Mouse (Mus musculus) spleen, postnatal 10 days (tissue): Measurements from ENCODE around the gene Gnai3.

Source experiments
- DNase-seq, 2 experiments: peaks; one replicate each; pipeline ENCODE4 v3.0.0; 2021 to 2022; ENCODE audit warnings: low spot score in 2 of 2

Gnai3 gene

GRCm38 (mm10) chr3:108145534-108146445 is at the start of gene Gnai3:
TSS of gene Gnai3 (minus strand) at chr3:108146146.
- DNase-seq = peak; percentile 82 to 93

- no peak for DNase-seq
Measured at GRCm38 (mm10) chr3:108195287-108195686, 49.3 kb upstream of the Gnai3 start.

DNA sequence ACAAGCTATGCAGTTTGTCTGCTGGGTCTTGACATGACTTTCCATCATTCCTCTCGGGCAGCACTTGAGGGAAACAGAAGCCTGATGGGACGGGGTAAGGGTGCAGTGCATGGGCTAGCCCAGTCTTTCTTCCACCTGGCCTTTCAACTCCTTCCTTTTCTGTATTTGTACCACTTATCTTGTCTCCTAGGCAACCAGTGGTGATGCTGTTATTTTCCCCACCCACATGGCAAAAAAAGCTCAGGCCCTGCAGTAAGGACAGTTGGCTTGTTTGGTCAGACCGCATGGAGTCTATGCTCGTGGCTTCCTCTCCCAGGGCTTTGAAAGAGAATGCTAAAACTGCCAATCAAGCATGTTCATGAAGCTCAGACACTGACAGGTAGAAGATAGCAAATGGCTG is 47.7 kb upstream of the Gnai3 start:
- DNase-seq = no peak

- DNase-seq = no peak
Measured at GRCm38 (mm10) chr3:108189897-108190296, 44.0 kb upstream of the Gnai3 start.

DNA sequence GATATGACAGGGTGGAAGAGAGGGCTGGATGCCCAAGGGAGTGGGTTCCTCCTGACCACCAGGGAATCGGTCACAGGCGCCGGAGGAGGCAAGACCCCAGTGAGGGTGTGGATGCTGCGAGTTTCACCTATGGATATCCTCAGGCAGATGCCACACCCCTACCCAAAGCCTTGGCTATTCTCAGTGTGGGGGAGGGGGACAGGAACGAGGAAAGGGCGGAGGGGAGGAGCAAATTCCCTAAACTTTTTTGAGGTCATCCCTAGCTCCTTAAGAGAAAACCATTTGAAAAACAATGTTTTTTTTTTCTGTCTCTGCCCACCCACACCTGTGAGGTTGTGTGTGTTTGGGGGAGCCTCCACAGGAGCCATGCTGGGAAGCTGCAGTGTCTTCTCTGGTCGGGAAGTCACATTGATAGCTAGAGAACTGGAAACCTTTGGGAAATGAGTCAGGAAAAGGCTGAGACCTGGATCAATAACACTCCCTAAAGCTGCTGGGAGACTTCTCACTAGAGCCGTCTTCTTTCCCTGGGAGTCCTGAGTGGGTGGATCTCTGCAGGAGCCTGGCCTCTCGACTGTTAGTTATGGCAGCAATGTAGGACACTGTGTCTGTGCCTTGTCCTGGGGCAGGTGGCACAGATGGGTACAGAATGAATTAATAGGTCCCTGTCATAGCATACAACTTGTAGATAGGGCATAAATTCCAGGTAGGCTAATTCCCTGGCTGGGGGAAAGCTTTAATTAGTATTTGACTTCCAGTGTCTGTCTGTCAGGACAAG is 43.0 kb upstream of the Gnai3 start:
- DNase-seq = no peak

DNA sequence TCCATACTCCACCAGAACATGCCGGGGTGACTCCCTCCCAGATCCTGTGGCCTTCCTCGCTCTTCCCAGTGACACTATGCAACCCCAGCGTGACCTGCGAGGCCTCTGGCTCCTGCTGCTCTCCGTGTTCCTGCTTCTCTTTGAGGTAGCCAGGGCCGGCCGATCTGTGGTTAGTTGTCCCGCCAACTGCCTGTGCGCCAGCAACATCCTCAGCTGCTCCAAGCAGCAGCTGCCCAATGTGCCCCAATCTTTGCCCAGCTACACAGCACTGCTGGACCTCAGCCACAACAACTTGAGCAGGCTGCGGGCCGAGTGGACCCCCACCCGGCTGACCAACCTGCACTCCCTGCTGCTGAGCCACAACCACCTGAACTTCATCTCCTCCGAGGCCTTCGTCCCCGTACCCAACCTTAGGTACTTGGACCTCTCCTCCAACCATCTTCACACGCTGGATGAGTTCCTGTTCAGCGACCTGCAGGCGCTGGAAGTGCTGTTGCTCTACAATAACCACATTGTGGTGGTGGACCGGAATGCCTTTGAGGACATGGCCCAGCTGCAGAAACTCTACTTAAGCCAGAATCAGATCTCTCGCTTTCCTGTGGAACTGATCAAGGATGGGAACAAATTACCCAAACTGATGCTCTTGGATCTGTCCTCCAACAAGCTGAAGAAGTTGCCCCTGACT is 41.3 kb upstream of the Gnai3 start:
- DNase-seq = no peak

- peak; percentile 30 to 55 for DNase-seq
Measured at GRCm38 (mm10) chr3:108186098-108187047, 40.4 kb upstream of the Gnai3 start, which contains the start of gene Amigo1. TSS of gene Amigo1 (plus strand) at chr3:108186335.

GRCm38 (mm10) chr3:108185460-108186097 is 39.6 kb upstream of the Gnai3 start:
- no peak for DNase-seq

GRCm38 (mm10) chr3:108184742-108185141 is 38.8 kb upstream of the Gnai3 start:
- DNase-seq = no peak

GRCm38 (mm10) chr3:108180514-108180913 is 34.6 kb upstream of the Gnai3 start:
- no peak for DNase-seq

DNA sequence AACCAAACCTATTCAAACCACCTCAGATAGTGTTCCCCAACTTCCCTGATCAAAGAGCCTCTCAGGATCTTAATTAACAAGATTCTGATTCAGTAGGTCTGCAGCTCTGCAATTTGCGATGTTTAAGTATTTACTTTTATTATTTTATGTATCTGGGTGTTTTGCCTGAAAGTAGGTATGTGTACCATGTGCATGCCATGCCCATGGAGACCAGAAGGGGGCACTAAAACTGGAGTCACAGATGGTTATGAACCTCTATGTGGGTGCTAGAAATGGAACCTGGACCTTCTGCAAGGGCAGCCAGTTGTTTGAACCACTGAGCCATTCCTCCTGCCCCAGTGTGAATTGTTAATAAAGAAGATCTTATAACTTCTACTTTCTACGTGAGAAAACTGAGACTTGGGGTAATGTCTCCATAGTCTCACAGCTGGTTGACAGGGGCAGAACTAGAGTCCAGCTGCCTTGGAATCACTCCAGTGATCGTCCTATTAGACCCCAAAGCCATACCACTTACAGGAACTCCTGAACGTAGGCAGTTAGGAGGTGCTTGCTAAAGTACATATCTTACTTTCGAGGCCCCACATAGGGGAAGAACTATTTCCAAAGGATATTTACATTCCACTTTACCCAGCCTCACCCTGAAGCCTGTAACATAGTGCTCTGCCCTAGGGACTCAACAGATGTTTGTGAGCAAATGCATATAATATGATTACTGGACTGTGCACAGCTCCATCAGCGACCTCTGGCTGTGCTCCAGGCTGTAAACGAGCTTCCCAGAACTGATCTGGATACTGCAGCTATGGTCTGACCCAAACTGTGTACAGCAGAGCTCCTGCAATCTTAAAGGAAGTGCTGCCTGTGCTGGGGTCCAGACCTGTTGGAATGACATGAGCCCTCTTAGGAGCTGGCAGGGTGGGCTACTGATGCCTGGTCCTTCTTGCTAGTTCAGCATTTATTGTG is 33.1 kb upstream of the Gnai3 start:
- no peak for DNase-seq

DNA sequence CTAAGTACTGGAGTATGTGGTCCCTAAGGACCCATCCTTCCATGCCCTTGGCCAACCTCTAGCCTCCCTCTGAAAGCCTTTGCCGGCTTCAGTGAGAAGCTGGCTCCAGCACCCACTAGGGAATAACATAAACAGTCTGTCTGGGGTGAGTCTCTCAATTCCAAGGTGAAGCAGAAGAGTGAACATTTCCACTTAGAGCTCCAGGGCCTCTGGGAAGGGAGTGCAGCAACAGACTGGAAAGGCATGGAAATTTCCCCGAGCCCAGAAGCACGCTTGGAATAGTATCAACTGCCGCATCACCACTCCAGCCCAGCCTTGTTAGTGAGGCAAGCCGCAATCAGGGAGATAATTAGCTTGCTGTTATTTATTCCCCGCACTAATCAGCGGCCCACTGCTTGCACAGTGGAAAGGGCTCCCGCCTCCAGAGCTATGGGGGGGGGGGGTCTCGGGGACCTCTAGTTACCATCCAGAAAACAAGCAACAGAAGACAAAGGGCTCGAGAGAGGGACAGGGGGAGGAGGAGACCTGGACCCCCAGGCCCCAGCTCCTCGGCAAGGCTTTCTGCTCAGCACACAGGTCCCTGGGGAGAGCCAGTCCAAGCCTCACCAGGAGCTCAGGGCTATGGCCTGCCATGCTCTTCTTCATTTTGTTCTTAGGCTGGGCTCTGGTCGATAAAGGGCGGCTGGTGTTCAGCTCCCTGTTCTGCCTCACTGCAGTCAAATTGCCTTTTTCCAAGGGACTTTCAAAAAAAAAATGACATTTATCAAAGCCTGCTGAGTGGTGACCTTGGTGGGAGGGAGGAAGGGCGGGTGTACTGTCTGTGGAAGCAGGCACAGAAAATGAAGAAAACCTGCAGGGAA is 29.0 kb upstream of the Gnai3 start:
- DNase-seq = no peak

- no peak for DNase-seq
Measured at GRCm38 (mm10) chr3:108169199-108169598, 23.3 kb upstream of the Gnai3 start.

DNA sequence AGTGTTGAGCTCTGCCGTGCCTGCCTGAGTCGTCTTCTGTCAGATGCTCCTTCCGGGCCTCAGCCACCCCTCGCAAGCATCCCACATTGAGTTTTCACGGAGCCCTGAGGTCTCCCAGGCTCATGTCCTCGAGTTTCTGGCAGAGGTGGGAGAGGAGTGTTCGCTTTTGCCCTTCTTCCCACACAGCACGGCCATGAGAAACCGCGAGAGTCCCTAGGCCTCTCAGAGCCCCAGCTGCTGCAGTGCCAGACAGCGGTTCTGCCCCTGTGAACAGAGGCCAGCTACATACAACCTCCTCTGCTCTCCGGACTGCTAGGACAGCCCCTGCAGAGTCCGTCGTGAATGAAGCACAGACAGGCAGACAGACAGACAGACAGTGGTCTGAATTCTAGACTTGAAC is 21.6 kb upstream of the Gnai3 start:
- no peak for DNase-seq

DNA sequence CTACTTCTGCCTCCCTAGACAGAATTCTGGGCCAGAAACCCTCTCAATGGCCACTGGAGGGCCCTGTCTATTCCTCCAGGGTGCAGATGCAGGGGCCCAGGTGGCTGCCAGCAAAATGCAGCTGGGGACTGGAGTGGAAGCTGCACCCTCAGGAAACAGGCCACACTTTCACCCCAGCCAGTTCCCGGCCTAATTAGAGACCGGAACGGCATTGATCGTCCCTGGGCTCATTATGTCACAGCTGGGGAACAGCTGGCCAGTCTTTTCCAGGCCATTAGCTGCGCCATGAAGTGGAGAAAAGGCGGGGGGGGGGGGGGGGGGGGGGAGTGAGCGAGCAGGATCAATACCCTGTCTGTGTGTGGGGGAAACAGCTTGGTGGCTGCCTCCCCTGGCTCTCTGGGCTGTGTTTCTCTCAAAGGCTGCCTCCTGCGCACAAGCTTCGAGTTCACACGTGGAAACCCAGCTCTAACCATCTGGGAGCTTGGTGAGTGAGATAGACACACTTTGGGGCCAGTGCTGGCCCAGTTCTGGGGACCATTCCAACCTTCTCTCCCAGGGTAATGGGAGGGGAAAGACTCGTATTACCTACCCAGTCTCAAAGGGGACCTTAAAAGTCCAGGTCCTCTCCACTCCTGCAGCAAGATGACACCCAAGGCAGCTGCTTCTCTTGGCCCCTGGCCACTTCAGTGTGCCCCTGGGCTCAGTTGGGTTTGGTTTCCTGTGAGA is 20.7 kb upstream of the Gnai3 start:
- peak in 1 of 2 experiments; percentile 52 for DNase-seq

- DNase-seq = no peak
Measured at GRCm38 (mm10) chr3:108165532-108166315, 19.8 kb upstream of the Gnai3 start.

GRCm38 (mm10) chr3:108164807-108165206 is 18.9 kb upstream of the Gnai3 start:
- DNase-seq = peak; percentile 70 to 79
